Mouse (Mus musculus): ENCODE data around the gene Gk. TPM values are rescaled to one million over a fixed set of nuclear protein-coding genes. Genes with fewer than 3 reads are reported as not detected.

Gene Gk
- total RNA-seq, 1 experiment: 7.0 TPM

DNA sequence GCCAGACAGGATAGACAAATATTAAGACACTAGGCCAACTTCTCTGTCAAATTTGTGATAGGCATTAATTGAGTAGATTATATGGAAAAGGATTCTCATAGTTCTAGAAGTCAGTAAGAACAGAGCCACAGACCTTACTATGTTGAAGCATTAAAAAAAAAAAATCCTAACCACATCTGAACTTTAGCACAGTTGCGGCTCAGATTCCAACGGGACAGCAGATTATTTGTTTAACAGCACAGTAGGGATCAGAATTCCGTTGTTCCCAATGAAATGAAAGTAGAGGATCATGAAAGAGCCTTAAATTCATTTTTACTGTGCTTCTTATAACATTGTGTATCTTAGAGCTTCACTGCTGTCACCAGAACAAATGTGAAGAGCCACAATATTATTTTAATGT is 1.7 kb upstream of the Gk start:
- H3K9ac ChIP-seq (ENCODE audit: insufficient read depth, low read depth, low read length, poor library complexity, severe bottlenecking): no peak overlapping the region

DNA sequence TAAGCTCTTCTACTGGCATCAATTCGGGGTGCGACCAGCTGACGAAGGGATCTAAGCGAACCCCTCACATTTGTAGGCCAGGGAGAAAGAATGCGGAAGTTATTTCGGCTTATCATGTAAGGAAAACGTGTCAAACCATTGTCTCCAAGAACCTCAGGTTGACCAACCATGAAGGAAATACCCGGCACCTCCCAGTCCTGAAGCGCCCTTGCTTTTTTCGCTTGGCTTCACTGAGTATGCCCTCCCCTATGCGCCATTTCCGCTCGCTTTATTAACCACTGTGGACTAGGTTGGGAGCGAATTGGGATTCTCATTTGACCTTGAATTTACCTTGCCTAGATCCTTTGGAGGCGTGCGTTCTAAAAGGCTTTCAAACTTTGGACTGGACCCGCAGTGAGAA is 522 bp upstream of the Gk start:
- 0 out of 4 replicates have a peak, but pooled peaks cover 0 to 2% of the 10 kb centered on the region in 2 experiments for H3K4me1 ChIP-seq (ENCODE audit: control insufficient read depth in 2 of 2, insufficient read depth in 2 of 2, low read length in 2 of 2, poor library complexity in 1 of 2)
- no peaks in the 10 kb centered on the region for H3K36me3 ChIP-seq (ENCODE audit: control insufficient read depth, insufficient read depth, low read length, poor library complexity, severe bottlenecking)
- TF ChIP-seq CHD2 (IDR thresholded peaks at IDR 0.05; ENCODE audit: low read depth, low read length) (no peak), ZNF384 (IDR thresholded peaks at IDR 0.05; ENCODE audit: low read depth, low read length) (no peak), HCFC1 (IDR thresholded peaks at IDR 0.05; ENCODE audit: borderline replicate concordance, insufficient read depth, low read length) (no peak), ZC3H11A (IDR thresholded peaks at IDR 0.05; ENCODE audit: borderline replicate concordance, low read depth, low read length) (no peak), MAFK (IDR thresholded peaks at IDR 0.05; ENCODE audit: insufficient read depth, low read depth, low read length) (no peak)
- peak overlapping the region; percentile 81 for H3K9ac ChIP-seq (ENCODE audit: insufficient read depth, low read depth, low read length, poor library complexity, severe bottlenecking)
- peak overlapping the region; percentile 72 to 76 for H3K4me3 ChIP-seq (ENCODE audit: insufficient read depth in 1 of 2, low read depth in 1 of 2, low read length in 2 of 2, poor library complexity in 1 of 2, severe bottlenecking in 1 of 2)
- peak overlapping the region; percentile 91 for H3K27ac ChIP-seq (ENCODE audit: insufficient read depth, low read depth, low read length, poor library complexity, severe bottlenecking)
- DNase-seq (ENCODE audit: low read depth, low spot score): peak; percentile 28
- H3K9me3 ChIP-seq (ENCODE audit: control insufficient read depth, insufficient read depth, low read depth, low read length): no peaks in the 10 kb centered on the region
- in situ Hi-C loops (cut with MboI; ENCODE audit: low sequenced_read_pairs in 2 of 2, unreplicated experiment in 2 of 2): no loop called here

More for the DNA sequence above, 1.7 kb upstream of the Gk start:
- Histone ChIP-seq H3K4me1 (ENCODE audit: control insufficient read depth in 2 of 2, insufficient read depth in 2 of 2, low read length in 2 of 2, poor library complexity in 1 of 2) (0 out of 4 replicates have a peak, but pooled peaks cover 0 to 2% of the 10 kb centered on the region in 2 experiments), H3K36me3 (ENCODE audit: control insufficient read depth, insufficient read depth, low read length, poor library complexity, severe bottlenecking) (no peaks in the 10 kb centered on the region), H3K4me3 (ENCODE audit: insufficient read depth in 1 of 2, low read depth in 1 of 2, low read length in 2 of 2, poor library complexity in 1 of 2, severe bottlenecking in 1 of 2) (no peak overlapping the region), H3K9me3 (ENCODE audit: control insufficient read depth, insufficient read depth, low read depth, low read length) (no peaks in the 10 kb centered on the region), H3K27ac (ENCODE audit: insufficient read depth, low read depth, low read length, poor library complexity, severe bottlenecking) (no peak overlapping the region)
- DNase-seq (ENCODE audit: low read depth, low spot score): no peak
- in situ Hi-C loops (cut with MboI; ENCODE audit: low sequenced_read_pairs in 2 of 2, unreplicated experiment in 2 of 2): no loop called here
- TF ChIP-seq ZNF384 (IDR thresholded peaks at IDR 0.05; ENCODE audit: low read depth, low read length) (no peak), MAFK (IDR thresholded peaks at IDR 0.05; ENCODE audit: insufficient read depth, low read depth, low read length) (no peak), ZC3H11A (IDR thresholded peaks at IDR 0.05; ENCODE audit: borderline replicate concordance, low read depth, low read length) (no peak), HCFC1 (IDR thresholded peaks at IDR 0.05; ENCODE audit: borderline replicate concordance, insufficient read depth, low read length) (no peak)

DNA sequence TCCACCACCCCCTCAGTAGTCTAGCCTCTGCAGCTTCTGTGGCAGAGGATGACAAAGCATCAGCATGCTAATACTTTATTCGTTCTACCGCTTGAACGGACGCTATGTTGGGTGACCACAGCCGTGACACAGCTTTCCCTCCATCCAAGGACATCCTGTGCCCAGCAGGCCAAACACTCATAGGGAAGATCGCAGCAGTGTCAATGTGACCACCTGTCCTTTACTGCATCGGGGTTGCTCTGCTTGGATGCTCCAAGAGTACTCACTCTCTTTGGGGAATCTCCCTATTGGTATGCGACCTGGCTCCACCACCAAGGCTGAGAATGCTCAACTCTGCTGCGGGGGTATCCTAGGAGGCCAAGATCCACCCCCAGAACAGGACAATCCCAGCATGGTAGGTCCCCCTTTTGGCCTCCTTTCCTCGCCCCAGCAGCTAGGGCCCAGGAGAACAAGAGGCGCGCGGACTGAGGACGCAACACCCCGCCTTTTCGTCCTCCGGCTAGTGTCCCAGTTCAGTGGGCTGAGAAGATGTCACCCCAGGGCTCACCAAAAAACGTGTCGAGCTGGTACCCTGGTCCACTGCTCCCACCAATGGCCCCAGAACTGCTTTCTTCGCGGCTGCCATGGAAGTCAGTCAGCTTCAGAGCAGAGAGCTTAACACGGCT is 608 bp downstream of the Gk start:
- Histone ChIP-seq H3K4me1 (ENCODE audit: control insufficient read depth in 2 of 2, insufficient read depth in 2 of 2, low read length in 2 of 2, poor library complexity in 1 of 2) (0 out of 4 replicates have a peak, but pooled peaks cover 0 to 2% of the 10 kb centered on the region in 2 experiments), H3K9me3 (ENCODE audit: control insufficient read depth, insufficient read depth, low read depth, low read length) (no peaks in the 10 kb centered on the region), H3K36me3 (ENCODE audit: control insufficient read depth, insufficient read depth, low read length, poor library complexity, severe bottlenecking) (no peaks in the 10 kb centered on the region), H3K9ac (ENCODE audit: insufficient read depth, low read depth, low read length, poor library complexity, severe bottlenecking) (peak overlapping the region; percentile 84), H3K27ac (ENCODE audit: insufficient read depth, low read depth, low read length, poor library complexity, severe bottlenecking) (no peak overlapping the region), H3K4me3 (ENCODE audit: insufficient read depth in 1 of 2, low read depth in 1 of 2, low read length in 2 of 2, poor library complexity in 1 of 2, severe bottlenecking in 1 of 2) (peak overlapping the region; percentile 76 to 80)
- no peak for TF ChIP-seq CHD2 (IDR thresholded peaks at IDR 0.05; ENCODE audit: low read depth, low read length)
- in situ Hi-C loops (cut with MboI; ENCODE audit: low sequenced_read_pairs in 2 of 2, unreplicated experiment in 2 of 2): no loop called here
- DNase-seq (ENCODE audit: low read depth, low spot score): no peak

DNA sequence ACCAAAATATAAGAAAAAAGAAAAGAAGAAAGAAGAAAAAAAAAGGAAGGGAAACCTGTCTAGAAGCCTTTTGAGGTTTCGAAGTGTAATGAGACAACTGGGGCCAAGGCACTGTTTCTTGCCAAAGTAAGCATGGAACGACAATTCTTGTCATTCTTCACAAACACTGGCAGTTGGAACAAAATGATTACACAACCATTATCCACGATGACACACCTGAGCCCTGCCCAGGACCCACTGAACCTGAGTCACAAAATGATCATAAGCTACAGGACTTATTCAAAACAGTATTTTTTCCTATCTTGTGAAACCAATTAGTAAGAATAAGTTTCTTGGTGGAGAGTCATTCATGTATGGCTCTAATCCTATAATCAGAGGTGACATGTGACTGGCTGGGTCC is 5.3 kb downstream of the Gk start:
- Histone ChIP-seq H3K9ac (ENCODE audit: insufficient read depth, low read depth, low read length, poor library complexity, severe bottlenecking) (no peak overlapping the region), H3K9me3 (ENCODE audit: control insufficient read depth, insufficient read depth, low read depth, low read length) (no peaks in the 10 kb centered on the region), H3K27ac (ENCODE audit: insufficient read depth, low read depth, low read length, poor library complexity, severe bottlenecking) (no peak overlapping the region), H3K4me1 (ENCODE audit: control insufficient read depth in 2 of 2, insufficient read depth in 2 of 2, low read length in 2 of 2, poor library complexity in 1 of 2) (0 out of 4 replicates have a peak, but pooled peaks cover 0 to 2% of the 10 kb centered on the region in 2 experiments), H3K36me3 (ENCODE audit: control insufficient read depth, insufficient read depth, low read length, poor library complexity, severe bottlenecking) (no peaks in the 10 kb centered on the region), H3K4me3 (ENCODE audit: insufficient read depth in 1 of 2, low read depth in 1 of 2, low read length in 2 of 2, poor library complexity in 1 of 2, severe bottlenecking in 1 of 2) (no peak overlapping the region)
- in situ Hi-C loops (cut with MboI; ENCODE audit: low sequenced_read_pairs in 2 of 2, unreplicated experiment in 2 of 2): no loop called here
- TF ChIP-seq ZC3H11A (IDR thresholded peaks at IDR 0.05; ENCODE audit: borderline replicate concordance, low read depth, low read length): no peak
- no peak for DNase-seq (ENCODE audit: low read depth, low spot score)

DNA sequence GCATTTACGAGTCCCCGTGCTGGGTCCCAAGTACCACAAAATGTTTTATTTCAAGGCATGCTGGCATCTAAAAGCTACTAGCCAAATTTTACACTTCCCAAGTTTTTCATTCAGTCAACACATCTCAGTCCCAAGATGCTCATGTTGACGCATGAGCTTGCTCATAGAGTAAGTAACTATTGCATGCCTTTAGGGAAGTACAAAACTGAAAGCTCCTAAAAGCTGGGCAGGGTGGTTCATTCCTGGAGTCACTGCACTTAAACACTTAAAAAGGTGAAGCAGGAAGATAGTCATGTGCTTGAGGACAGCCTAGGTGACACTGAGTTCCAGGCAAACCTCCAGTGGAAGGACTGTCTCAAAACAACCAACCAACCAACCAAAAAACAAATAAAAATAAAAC is 5.9 kb downstream of the Gk start:
- no peaks in the 10 kb centered on the region for H3K9me3 ChIP-seq (ENCODE audit: control insufficient read depth, insufficient read depth, low read depth, low read length)
- no peak for DNase-seq (ENCODE audit: low read depth, low spot score)
- TF ChIP-seq ZC3H11A (IDR thresholded peaks at IDR 0.05; ENCODE audit: borderline replicate concordance, low read depth, low read length) (no peak), HCFC1 (IDR thresholded peaks at IDR 0.05; ENCODE audit: borderline replicate concordance, insufficient read depth, low read length) (no peak), MAFK (IDR thresholded peaks at IDR 0.05; ENCODE audit: insufficient read depth, low read depth, low read length) (no peak), CHD2 (IDR thresholded peaks at IDR 0.05; ENCODE audit: low read depth, low read length) (no peak), ZNF384 (IDR thresholded peaks at IDR 0.05; ENCODE audit: low read depth, low read length) (no peak)
- in situ Hi-C loops (cut with MboI; ENCODE audit: low sequenced_read_pairs in 2 of 2, unreplicated experiment in 2 of 2): no loop called here
- H3K4me1 ChIP-seq (ENCODE audit: control insufficient read depth in 2 of 2, insufficient read depth in 2 of 2, low read length in 2 of 2, poor library complexity in 1 of 2): 0 out of 4 replicates have a peak, but pooled peaks cover 0 to 2% of the 10 kb centered on the region in 2 experiments
- H3K4me3 ChIP-seq (ENCODE audit: insufficient read depth in 1 of 2, low read depth in 1 of 2, low read length in 2 of 2, poor library complexity in 1 of 2, severe bottlenecking in 1 of 2): no peak overlapping the region
- H3K36me3 ChIP-seq (ENCODE audit: control insufficient read depth, insufficient read depth, low read length, poor library complexity, severe bottlenecking): no peaks in the 10 kb centered on the region
- H3K9ac ChIP-seq (ENCODE audit: insufficient read depth, low read depth, low read length, poor library complexity, severe bottlenecking): no peak overlapping the region
- no peak overlapping the region for H3K27ac ChIP-seq (ENCODE audit: insufficient read depth, low read depth, low read length, poor library complexity, severe bottlenecking)

All from ES-E14 (cell line).